Mouse (Mus musculus) lung, embryonic 14.5 days (tissue): Measurements from ENCODE around the gene Pcnx4. TPM values are rescaled to one million over a fixed set of nuclear protein-coding genes. Genes with fewer than 3 reads are reported as not detected.
A peak's percentile ranks its signal among the peaks of the same experiment; 100 is the strongest.

Source experiments
- ATAC-seq: fragments of 200-750 bp; cut with Nextera tagmentation; 2 replicates; pipeline ENCODE4 v1.8.0; 2017; ENCODE audit warnings: mild to moderate bottlenecking, moderate TSS enrichment, moderate library complexity; ENCODE audit not compliant: insufficient read depth
- DNase-seq: peaks from one replicate; pipeline ENCODE4 v3.0.0-alpha.2; 2015
- H3K27ac ChIP-seq: fragments of 300-500 bp; sonication (generic); 2 replicates; pipeline ENCODE4 v1.5.1; 2014; ENCODE audit warnings: low read depth, mild to moderate bottlenecking, moderate library complexity
- H3K27me3 ChIP-seq: fragments of 300-500 bp; sonication (generic); 2 replicates; pipeline ENCODE4 v1.6.1; 2014; ENCODE audit warnings: low read length, control low read depth; ENCODE audit not compliant: insufficient read depth
- H3K36me3 ChIP-seq: fragments of 300-500 bp; sonication (generic); 2 replicates; pipeline ENCODE4 v1.6.1; 2014; ENCODE audit warnings: control low read depth; ENCODE audit not compliant: insufficient read depth
- H3K4me1 ChIP-seq: fragments of 300-500 bp; sonication (generic); 2 replicates; pipeline ENCODE4 v1.6.1; 2014; ENCODE audit warnings: antibody characterized with exemption, control low read depth; ENCODE audit not compliant: insufficient read depth
- H3K4me2 ChIP-seq: fragments of 300-500 bp; sonication (generic); 2 replicates; pipeline ENCODE4 v1.6.1; 2014; ENCODE audit warnings: mild to moderate bottlenecking
- H3K4me3 ChIP-seq: fragments of 300-500 bp; sonication (generic); 2 replicates; pipeline ENCODE4 v1.5.1; 2014; ENCODE audit warnings: low read depth, low read length
- H3K9ac ChIP-seq: fragments of 300-500 bp; sonication (generic); 2 replicates; pipeline ENCODE4 v1.6.1; 2014
- H3K9me3 ChIP-seq: fragments of 300-500 bp; sonication (generic); 2 replicates; pipeline ENCODE4 v1.6.1; 2016; ENCODE audit warnings: low read depth, low read length, control low read depth
- CTCF ChIP-seq: IDR thresholded peaks from 2 replicates; pipeline ENCODE4 v1.5.1; 2016; ENCODE audit warnings: antibody characterized with exemption, low read depth
- WGBS: fragments of 180-500 bp; shearing (Covaris S2); extraction: QIAGEN DNeasy Blood & Tissue Kit; methylation state at CpG from one replicate; pipeline ENCODE4 v1.1.7; 2014; 5-methylcytosine and 5-hydroxymethylcytosine counted together
- polyA plus RNA-seq: library from polyadenylated mRNA; unstranded; fragments of >200 nt; fragmentation: Nextera tagmentation; extraction: Ambion mirVana; gene quantifications from 2 replicates; pipeline ENCODE4 v1.2.1, GENCODE M21; 2014

Gene Pcnx4
- 10.8 and 11.5 TPM in 2 replicates for polyA plus RNA-seq

DNA sequence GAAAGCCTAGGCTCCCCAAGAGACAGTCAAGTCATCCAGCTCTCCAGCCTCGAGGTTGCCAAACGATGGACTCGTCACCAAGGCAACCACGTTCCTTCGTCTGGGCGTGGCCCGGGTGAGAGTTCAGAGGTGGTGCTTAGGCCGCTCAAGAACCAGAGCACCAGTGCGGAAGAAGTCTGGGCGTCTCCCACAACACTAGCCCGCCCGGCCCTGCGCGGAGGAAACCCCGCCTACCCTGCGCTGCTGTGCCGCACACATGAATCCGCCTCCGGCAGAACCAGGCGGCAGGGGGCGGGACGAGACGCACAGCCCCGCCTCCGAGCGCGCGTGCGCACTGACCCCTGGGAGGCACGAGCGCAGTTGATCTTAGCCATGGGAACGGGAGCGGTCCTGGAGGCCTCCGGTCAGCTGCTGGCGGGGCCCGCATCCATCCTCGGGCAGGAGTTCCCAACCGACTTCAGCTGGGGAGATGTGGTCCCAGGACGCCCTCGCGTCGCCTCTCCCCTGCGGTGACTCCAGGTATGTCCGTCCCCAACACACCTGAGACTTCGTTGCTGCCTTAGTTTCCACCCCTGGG lies at the start of gene Pcnx4:
Pcnx4 (plus strand) TSS at position 363 of the 577 bp plus-strand sequence.
- no peaks in the 10 kb centered on the region for H3K27me3 ChIP-seq
- DNase-seq (peak; percentile 99), ATAC-seq (peak; percentile 100)
- WGBS, result under 1% methylated on average over 45 of the region's 45 CpGs
- H3K4me3 ChIP-seq, result peak within 1 kb of the TSS; percentile 67
- peak within 1 kb of the TSS; percentile 62 for H3K9ac ChIP-seq
- no peaks in the 10 kb centered on the region for H3K9me3 ChIP-seq
- no peaks in the 10 kb centered on the region for H3K36me3 ChIP-seq
- H3K27ac ChIP-seq, result peak within 1 kb of the TSS; percentile 5; the same call in 1 of the 2 replicates
- peak within 1 kb of the TSS; percentile 66 for H3K4me2 ChIP-seq
- no peaks in the 10 kb centered on the region for H3K4me1 ChIP-seq
- TF ChIP-seq CTCF, result peak; percentile 33

DNA sequence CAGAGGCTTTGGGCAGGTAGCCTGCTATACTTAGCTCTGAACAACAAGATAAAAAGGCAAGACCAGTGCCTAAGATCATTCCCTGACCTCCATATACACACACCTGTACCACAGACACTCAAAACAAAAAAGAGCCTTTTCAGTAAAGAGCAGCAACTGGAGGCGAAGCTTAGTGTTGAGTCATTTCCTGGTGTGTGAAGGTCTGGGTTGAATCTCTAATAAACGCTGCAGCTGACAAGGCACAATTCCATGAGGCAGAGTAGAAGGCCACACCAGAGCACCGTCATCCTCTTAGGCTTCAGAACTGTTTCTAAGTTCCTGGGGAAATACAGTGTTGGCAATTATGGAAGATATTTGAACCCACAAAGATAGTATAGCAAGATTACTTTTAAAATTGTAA lies 48.7 kb upstream of the Pcnx4 start:
- Histone ChIP-seq H3K36me3 (no peaks in the 10 kb centered on the region), H3K27me3 (no peaks in the 10 kb centered on the region), H3K4me1 (no peaks in the 10 kb centered on the region), H3K4me2 (no peak overlapping the region), H3K27ac (no peak overlapping the region), H3K9me3 (no peaks in the 10 kb centered on the region), H3K9ac (no peak overlapping the region), H3K4me3 (no peak overlapping the region)
- 62% methylated on average over 3 of the region's 3 CpGs for WGBS
- DNase-seq (no peak), ATAC-seq (no peak)
- TF ChIP-seq CTCF, result no peak

DNA sequence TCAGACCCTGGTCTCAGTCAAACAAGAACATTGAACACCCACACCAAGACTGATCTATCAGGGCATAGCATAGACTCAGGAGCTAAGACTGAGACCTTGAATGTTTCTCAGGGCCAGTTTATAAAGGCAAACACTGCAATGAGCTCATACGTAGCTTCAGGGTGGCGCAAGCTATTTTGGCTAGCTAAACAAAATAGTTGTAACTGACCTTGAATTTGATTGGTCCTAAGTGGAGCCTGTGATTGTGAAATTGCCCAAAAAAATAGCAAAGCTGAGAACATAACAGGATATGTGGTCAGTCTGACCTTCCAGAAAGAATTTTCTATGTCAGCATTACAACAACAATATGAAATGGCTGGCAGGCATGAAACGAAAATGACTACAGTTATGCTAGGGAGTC lies 46.2 kb upstream of the Pcnx4 start:
- WGBS, result 66% methylated on average over 3 of the region's 3 CpGs
- Histone ChIP-seq H3K4me3 (no peak overlapping the region), H3K36me3 (no peaks in the 10 kb centered on the region), H3K4me1 (no peaks in the 10 kb centered on the region), H3K27me3 (no peaks in the 10 kb centered on the region), H3K4me2 (no peak overlapping the region), H3K27ac (no peak overlapping the region), H3K9me3 (no peaks in the 10 kb centered on the region), H3K9ac (no peak overlapping the region)
- ATAC-seq, result no peak
- TF ChIP-seq CTCF, result no peak
- DNase-seq, result peak; percentile 53

DNA sequence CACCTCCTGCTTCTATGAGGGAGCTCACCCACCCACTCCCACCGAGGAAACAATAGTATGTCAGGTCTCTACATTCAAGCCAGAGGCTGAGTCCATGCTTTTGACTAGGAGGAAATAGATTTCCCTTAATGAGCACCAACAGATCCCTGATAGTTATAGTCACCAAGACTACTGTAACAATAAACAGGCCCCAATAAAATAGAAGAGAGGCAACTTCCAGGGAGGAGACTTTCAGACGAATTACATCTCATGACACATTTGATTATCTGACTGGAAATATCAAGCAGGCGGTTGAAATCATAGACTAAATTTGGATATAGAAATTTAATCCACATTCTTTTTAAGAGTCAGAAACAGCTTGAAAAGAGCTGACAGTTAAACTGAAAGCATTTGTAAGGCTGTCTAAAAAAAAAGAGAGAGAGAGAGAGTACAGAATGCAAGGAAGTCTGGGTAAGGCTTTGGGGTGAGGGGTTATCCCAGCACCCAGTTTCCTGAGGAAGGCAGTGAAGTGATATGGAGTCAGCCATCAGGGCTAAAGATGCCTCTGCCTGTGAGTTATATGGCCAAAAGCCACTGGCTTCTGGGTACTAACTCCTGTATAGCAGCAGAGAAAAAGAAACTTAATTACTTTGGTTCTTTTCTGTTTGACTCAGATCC lies 45.0 kb upstream of the Pcnx4 start:
- Histone ChIP-seq H3K9me3 (no peaks in the 10 kb centered on the region), H3K9ac (no peak overlapping the region), H3K4me3 (no peak overlapping the region), H3K27me3 (no peaks in the 10 kb centered on the region), H3K4me1 (no peaks in the 10 kb centered on the region), H3K27ac (peak overlapping the region; percentile 9; the same call in 1 of the 2 replicates), H3K4me2 (no peak overlapping the region), H3K36me3 (no peaks in the 10 kb centered on the region)
- ATAC-seq (no peak; the same call in 1 of the 2 replicates), DNase-seq (peak; percentile 15)
- no peak for TF ChIP-seq CTCF
- WGBS, result 34% methylated on average over 3 of the region's 3 CpGs

DNA sequence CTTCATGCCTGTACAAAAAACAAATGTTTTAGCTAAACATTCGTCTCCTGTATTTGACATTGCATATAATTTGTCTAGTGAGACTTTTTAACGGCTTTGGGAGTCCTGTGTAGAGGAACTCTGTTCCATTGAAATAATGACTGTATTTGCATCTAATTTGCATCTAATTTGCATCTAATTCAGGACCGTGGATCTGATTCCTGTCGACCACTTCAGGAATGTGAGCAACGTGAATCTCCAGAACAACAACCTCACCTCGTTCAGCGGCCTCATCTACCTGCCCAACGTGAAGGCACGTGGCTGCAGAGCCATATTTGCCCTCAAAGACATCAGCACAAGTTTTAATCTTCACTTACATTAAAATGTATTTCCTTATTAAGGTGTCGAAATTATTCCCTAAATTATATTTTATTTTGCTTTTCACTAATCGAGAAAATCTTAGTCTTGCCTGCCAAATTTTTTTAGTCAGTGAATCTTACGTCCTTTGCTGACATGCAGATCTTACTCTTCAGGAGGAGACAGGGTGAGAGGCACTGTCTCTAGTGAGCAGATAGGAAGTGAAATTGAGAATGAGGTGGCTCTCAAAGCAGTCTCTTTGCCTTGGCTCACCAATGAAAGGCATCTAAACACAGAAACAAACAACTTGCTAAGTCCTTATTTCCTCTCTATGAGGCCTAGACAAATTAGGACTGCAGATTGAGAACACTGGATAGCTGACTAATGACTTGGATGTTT lies 39.1 kb upstream of the Pcnx4 start:
- Histone ChIP-seq H3K4me1 (no peaks in the 10 kb centered on the region), H3K4me3 (no peak overlapping the region), H3K9ac (no peak overlapping the region), H3K27me3 (no peaks in the 10 kb centered on the region), H3K36me3 (no peaks in the 10 kb centered on the region), H3K4me2 (no peak overlapping the region), H3K27ac (no peak overlapping the region), H3K9me3 (no peaks in the 10 kb centered on the region)
- 69% methylated on average over 12 of the region's 12 CpGs for WGBS
- ATAC-seq, result no peak
- no peak for TF ChIP-seq CTCF
- DNase-seq, result no peak

- no peaks in the 10 kb centered on the region for H3K4me1 ChIP-seq
- no peaks in the 10 kb centered on the region for H3K9me3 ChIP-seq
- no peaks in the 10 kb centered on the region for H3K36me3 ChIP-seq
- ATAC-seq (no peak), DNase-seq (no peak)
- no peaks in the 10 kb centered on the region for H3K27me3 ChIP-seq
- no peak overlapping the region for H3K9ac ChIP-seq
- H3K4me2 ChIP-seq, result no peak overlapping the region
- TF ChIP-seq CTCF, result no peak
- no peak overlapping the region for H3K4me3 ChIP-seq
- H3K27ac ChIP-seq, result no peak overlapping the region
- WGBS, result 78% methylated on average over 7 of the region's 7 CpGs
Observed at GRCm38 (mm10) chr12:72509606-72510005, 26.6 kb upstream of the Pcnx4 start.

DNA sequence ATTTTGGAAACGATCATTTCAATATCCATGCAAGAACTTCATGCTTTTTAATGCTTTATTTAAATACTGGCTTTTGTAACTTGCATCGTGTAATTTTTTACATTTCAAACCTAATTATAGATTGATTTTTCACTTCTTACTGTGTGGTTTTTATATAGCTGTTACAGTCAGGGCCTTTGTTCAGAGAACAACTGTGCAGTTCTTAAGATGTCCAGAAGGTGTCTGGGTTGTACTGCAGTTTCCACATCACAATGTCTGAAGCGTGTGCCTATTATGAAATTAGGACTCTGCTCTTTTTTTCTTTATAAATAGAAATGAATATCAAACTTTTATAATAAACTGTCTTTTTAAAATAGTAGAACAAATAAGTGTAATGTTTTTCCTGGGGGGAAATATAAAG lies 20.7 kb upstream of the Pcnx4 start:
- peak; percentile 66 for TF ChIP-seq CTCF
- Histone ChIP-seq H3K27ac (no peak overlapping the region), H3K36me3 (no peaks in the 10 kb centered on the region), H3K9ac (no peak overlapping the region), H3K4me1 (no peaks in the 10 kb centered on the region), H3K9me3 (no peaks in the 10 kb centered on the region), H3K4me3 (no peak overlapping the region), H3K27me3 (no peaks in the 10 kb centered on the region), H3K4me2 (no peak overlapping the region)
- DNase-seq (peak; percentile 73), ATAC-seq (no peak)
- 59% methylated on average over 3 of the region's 3 CpGs for WGBS
